Comparison of ENCODE assay signal across 22 mouse cellular contexts in the genomic region with DNA sequence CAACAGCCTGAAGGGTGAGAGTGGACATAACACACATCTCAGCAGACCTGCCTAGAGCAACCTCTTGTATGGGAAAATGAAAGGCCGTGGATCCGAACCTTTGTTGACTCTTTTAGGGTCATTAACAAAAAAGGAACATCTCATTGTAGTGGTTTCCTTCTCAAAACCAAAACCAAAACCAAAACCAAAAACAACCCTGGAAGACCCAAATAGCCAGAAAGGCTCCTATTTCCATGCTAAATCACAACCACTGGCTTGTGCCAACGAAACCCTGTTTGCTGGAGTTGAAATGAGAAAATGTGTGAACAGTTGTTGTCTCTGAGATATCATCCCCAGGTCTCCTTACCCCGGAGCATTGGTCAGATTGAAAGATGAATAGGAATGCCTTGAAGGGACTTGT.
DNase-seq lines count a peak whose midpoint lies in the region; ATAC-seq and TF ChIP-seq lines count a peak whose summit lies in the region.
"Had no signal": no experiment of that assay in that cellular context is flagged by ENCODE, and none has a peak within 500 bp of the region (broad histone marks: within the 10 kb centered on the region; RNA-seq: fewer than 3 reads in every experiment).

No protein-coding gene starts in this region.

- 0 out of 2 replicates have a peak overlapping the region, but pooled peaks have one; percentile 16 for H3K27ac ChIP-seq in spleen, adult 2 months (ENCODE audit: insufficient read depth, low read length)
- H3K27ac ChIP-seq in forebrain, embryonic 15.5 days (replicated peaks): no peak overlapping the region
- H3K27ac ChIP-seq: embryonic facial prominence, embryonic 15.5 days; forebrain, embryonic 10.5 days; heart, adult 2 months; heart, embryonic 15.5 days; hindbrain, embryonic 13.5 days; hindbrain, postnatal 0 days had no signal

- H3K27me3 ChIP-seq in spleen, adult 2 months (ENCODE audit: control insufficient read depth, insufficient read depth, low read length): no peaks in the 10 kb centered on the region
- H3K27me3 ChIP-seq in forebrain, embryonic 15.5 days: no peaks in the 10 kb centered on the region
- H3K27me3 ChIP-seq: embryonic facial prominence, embryonic 15.5 days; heart, embryonic 15.5 days; hindbrain, embryonic 13.5 days had no signal

- WGBS in spleen, adult 2 months: 45% methylated on average over 4 of the region's 4 CpGs
- 89% methylated on average over 4 of the region's 4 CpGs for WGBS in forebrain, embryonic 15.5 days

- no peak for TF ChIP-seq CTCF in spleen, adult 2 months (IDR thresholded peaks at IDR 0.05; ENCODE audit: extremely low read depth, insufficient read depth, insufficient read length, insufficient replicate concordance)

- H3K36me3 ChIP-seq in spleen, adult 2 months (ENCODE audit: control insufficient read depth, insufficient read depth, low read length): no peaks in the 10 kb centered on the region
- H3K36me3 ChIP-seq in forebrain, embryonic 15.5 days: no peaks in the 10 kb centered on the region
- H3K36me3 ChIP-seq: embryonic facial prominence, embryonic 15.5 days; forebrain, embryonic 10.5 days; heart, embryonic 15.5 days; hindbrain, embryonic 13.5 days had no signal

- H3K9ac ChIP-seq in forebrain, embryonic 15.5 days (replicated peaks): no peak overlapping the region
- H3K9ac ChIP-seq: embryonic facial prominence, embryonic 15.5 days; heart, embryonic 15.5 days; hindbrain, embryonic 13.5 days had no signal

- ATAC-seq in common myeloid progenitor, adult 5-6 weeks (replicated peaks; ENCODE audit: low read depth, poor library complexity, severe bottlenecking): 0 out of 2 replicates have a peak, but pooled peaks have one; percentile 29
- 0 out of 2 replicates have a peak, but pooled peaks have one; percentile 14 for ATAC-seq in monocyte, adult 5-6 weeks (replicated peaks; ENCODE audit: insufficient number of reproducible peaks, low FRiP score, low TSS enrichment, poor library complexity, severe bottlenecking)
- no peak for ATAC-seq in megakaryocyte-erythroid progenitor cell, adult 5-6 weeks (replicated peaks; ENCODE audit: low FRiP score, low TSS enrichment, poor library complexity, severe bottlenecking)
- ATAC-seq in forebrain, embryonic 15.5 days (replicated peaks): no peak
- ATAC-seq: forebrain, embryonic 14.5 days; hindbrain, postnatal 0 days had no signal

- H3K4me2 ChIP-seq in forebrain, embryonic 15.5 days (replicated peaks): no peak overlapping the region
- H3K4me2 ChIP-seq: embryonic facial prominence, embryonic 15.5 days; heart, embryonic 11.5 days; heart, embryonic 15.5 days; hindbrain, embryonic 13.5 days had no signal

- H3K4me3 ChIP-seq in spleen, adult 2 months (ENCODE audit: extremely low read depth, insufficient read depth, insufficient read length): no peak overlapping the region
- H3K4me3 ChIP-seq in forebrain, embryonic 15.5 days: no peak overlapping the region
- H3K4me3 ChIP-seq: embryonic facial prominence, embryonic 15.5 days; erythroblast, embryonic 14.5 days; forebrain, embryonic 10.5 days; heart, adult 2 months; heart, embryonic 15.5 days; hindbrain, embryonic 13.5 days had no signal

- H3K9me3 ChIP-seq in forebrain, embryonic 15.5 days: no peaks in the 10 kb centered on the region
- H3K9me3 ChIP-seq: embryonic facial prominence, embryonic 15.5 days; forebrain, embryonic 10.5 days; heart, embryonic 15.5 days; hindbrain, embryonic 13.5 days had no signal

- H3K4me1 ChIP-seq in spleen, adult 2 months (ENCODE audit: control insufficient read depth, insufficient read depth, insufficient read length): peaks cover 8% of the 10 kb centered on the region
- peaks cover 12% of the 10 kb centered on the region for H3K4me1 ChIP-seq in forebrain, embryonic 15.5 days
- H3K4me1 ChIP-seq: embryonic facial prominence, embryonic 15.5 days; heart, embryonic 15.5 days; hindbrain, embryonic 13.5 days had no signal

- TF ChIP-seq POLR2A in spleen, adult 2 months (IDR thresholded peaks at IDR 0.05; ENCODE audit: low read depth, low read length): no peak

- no peak for DNase-seq in spleen, adult 2 months (ENCODE audit: low read depth in 1 of 2, low spot score in 2 of 2)
- DNase-seq in spleen, adult 12 weeks (ENCODE audit: low spot score): no peak
- no peak for DNase-seq in heart, adult 11 months
- DNase-seq: adrenal gland, postnatal 25 days; cerebellum, adult 18-20 months; cerebellum, postnatal 10 days; embryo, embryonic 11 days; gastrocnemius, postnatal 36 days; heart, adult 2 months; heart, postnatal 14 days had no signal

Comparison
In these comparisons a context has a peak if more than half of its experiments do, and no peak if none do; other contexts are left out.
1. ATAC-seq: peak in common myeloid progenitor, adult 5-6 weeks (single experiment) and monocyte, adult 5-6 weeks (single experiment); none in megakaryocyte-erythroid progenitor cell, adult 5-6 weeks (single experiment) and forebrain, embryonic 15.5 days (single experiment).